Mouse (Mus musculus) layer of hippocampus, adult 2 months (tissue): ENCODE data around the gene Pou2f3. TPM values are rescaled to one million over a fixed set of nuclear protein-coding genes. Genes with fewer than 3 reads are reported as not detected.

Experiments used
- DNase-seq, 2 experiments: peaks; one replicate each; pipeline ENCODE4 v3.0.0; 2022; ENCODE audit warnings: low spot score in 2 of 2
- H3K27ac ChIP-seq: fragments of 200-600 bp; 2 replicates; pipeline ENCODE4 v1.8.1; 2022
- H3K4me3 ChIP-seq: fragments of 200-600 bp; 2 replicates; pipeline ENCODE4 v1.8.1; 2022; ENCODE audit warnings: mild to moderate bottlenecking
- CTCF ChIP-seq: fragments of 200-600 bp; conservative IDR thresholded peaks from 2 replicates; pipeline ENCODE4 v1.8.1; 2022; ENCODE audit warnings: antibody characterized with exemption, mild to moderate bottlenecking, moderate library complexity
- total RNA-seq, 2 experiments: library from RNA; stranded (reverse); gene quantifications; 2 replicates each; pipeline ENCODE4 v1.2.3; 2021

The Pou2f3 gene
- total RNA-seq, 2 experiments from 2014 or later = 0.22 to 0.33 TPM

GRCm38 (mm10) chr9:43226573-43227160, 16.5 kb upstream of the Pou2f3 start:
- Histone ChIP-seq H3K4me3 (no peak overlapping the region), H3K27ac (no peak overlapping the region)
- no peak for TF ChIP-seq CTCF
- DNase-seq = no peak

DNA sequence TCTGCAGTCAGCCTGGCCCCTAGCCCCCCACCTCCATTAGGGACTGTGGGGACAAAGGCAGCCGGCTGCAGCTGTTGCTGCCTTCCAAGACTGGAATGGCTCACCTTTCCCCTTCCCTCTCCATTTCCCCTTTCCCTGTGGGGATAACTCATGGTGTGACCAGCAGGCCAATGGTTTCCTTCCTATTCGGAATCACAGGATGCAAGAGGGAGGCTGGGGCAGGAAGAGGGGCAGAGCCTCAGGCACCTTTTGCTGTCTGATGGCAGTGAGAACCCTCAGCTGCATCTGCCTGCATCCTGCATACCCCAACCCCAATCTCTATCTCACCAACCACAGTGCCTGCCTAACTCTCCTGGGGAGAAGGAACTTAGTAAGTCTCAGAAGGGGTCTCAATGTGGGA, 15.3 kb upstream of the Pou2f3 start:
- DNase-seq = no peak
- TF ChIP-seq CTCF = no peak
- Histone ChIP-seq H3K4me3 (no peak overlapping the region), H3K27ac (no peak overlapping the region)

GRCm38 (mm10) chr9:43224771-43225355, 14.7 kb upstream of the Pou2f3 start:
- no peak for DNase-seq
- no peak for TF ChIP-seq CTCF
- Histone ChIP-seq H3K27ac (no peak overlapping the region), H3K4me3 (no peak overlapping the region)

- DNase-seq = no peak
- H3K4me3 ChIP-seq = no peak overlapping the region
- H3K27ac ChIP-seq = no peak overlapping the region
- no peak for TF ChIP-seq CTCF
These were observed 12.2 kb upstream of the Pou2f3 start for GRCm38 (mm10) chr9:43222429-43222715.

DNA sequence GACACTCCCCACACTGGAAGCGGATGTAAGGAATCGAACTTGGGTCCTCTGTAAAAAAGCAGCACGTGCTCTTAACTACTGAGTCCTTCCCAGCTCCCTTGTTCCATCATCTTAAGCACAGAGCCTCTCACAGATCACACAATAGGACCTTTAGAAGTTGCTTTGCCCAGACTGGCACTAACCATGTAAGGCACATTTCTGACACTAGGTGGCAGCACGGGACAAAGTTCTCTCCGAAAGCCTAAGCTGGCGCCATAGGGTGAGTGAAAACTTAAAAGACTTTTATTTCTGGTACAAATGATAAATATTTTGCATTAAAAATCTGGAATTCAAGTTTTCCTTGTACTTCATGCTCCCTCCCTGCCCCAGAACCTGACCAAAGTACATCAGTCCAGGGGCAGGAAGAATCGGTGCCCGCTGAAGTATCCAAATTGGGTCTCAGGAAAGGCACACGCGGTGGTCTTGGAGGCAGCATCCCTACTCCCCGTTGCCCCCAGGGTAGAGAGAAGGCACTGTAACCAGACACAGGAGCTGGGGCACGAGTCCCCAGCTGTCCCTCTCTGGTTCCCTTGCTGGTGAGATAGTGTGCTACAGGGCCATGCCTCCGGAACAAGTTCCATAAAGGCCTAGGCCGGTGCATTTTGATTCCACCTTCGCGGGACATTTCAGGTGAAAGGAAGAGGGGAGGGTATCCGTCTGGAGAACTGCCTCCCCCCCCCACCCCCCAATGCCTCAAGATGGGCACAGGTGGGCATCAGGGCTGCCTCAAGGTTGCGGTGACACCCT, 11.7 kb upstream of the Pou2f3 start:
- peak; percentile 90 for TF ChIP-seq CTCF
- Histone ChIP-seq H3K27ac (0 out of 2 replicates have a peak overlapping the region, but pooled peaks have one; percentile 16), H3K4me3 (no peak overlapping the region)
- peak; percentile 77 to 93 for DNase-seq

GRCm38 (mm10) chr9:43210771-43211450, 742 bp upstream of the Pou2f3 start:
- peak; percentile 31 to 58 for DNase-seq
- Histone ChIP-seq H3K27ac (peak overlapping the region; percentile 32; the same call in 1 of the 2 replicates), H3K4me3 (no peak overlapping the region)
- peak; percentile 96 for TF ChIP-seq CTCF

DNA sequence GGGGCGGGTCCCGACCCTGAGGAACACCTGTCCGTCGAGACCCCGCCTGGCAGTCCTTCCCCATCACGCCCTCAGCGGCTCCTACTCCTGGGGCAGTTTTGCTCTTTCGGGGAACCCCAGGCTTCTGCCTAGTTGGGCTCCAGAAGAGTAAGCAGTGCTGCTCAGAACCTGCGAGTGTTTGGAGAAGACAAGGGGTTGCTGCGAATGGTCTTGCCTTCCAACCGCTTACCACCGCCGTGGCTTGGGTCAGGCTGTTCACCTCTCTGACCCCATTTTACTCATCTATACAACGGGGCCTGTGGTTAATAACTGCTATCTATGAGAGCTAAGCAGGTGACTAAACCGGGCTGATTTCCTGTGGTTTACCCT, 4.2 kb downstream of the Pou2f3 start:
- Histone ChIP-seq H3K27ac (no peak overlapping the region), H3K4me3 (no peak overlapping the region; the same call in 1 of the 2 replicates)
- no peak for DNase-seq
- no peak for TF ChIP-seq CTCF

GRCm38 (mm10) chr9:43205343-43206021, 4.7 kb downstream of the Pou2f3 start:
- peak; percentile 43 for TF ChIP-seq CTCF
- H3K27ac ChIP-seq = no peak overlapping the region
- H3K4me3 ChIP-seq = no peak overlapping the region; the same call in 1 of the 2 replicates
- no peak for DNase-seq

GRCm38 (mm10) chr9:43200212-43200611, 10.0 kb downstream of the Pou2f3 start:
- no peak for TF ChIP-seq CTCF
- Histone ChIP-seq H3K4me3 (no peak overlapping the region), H3K27ac (no peak overlapping the region)
- DNase-seq = no peak

- DNase-seq = no peak
- Histone ChIP-seq H3K4me3 (no peak overlapping the region), H3K27ac (no peak overlapping the region)
- TF ChIP-seq CTCF = no peak
These were observed 16.2 kb downstream of the Pou2f3 start for GRCm38 (mm10) chr9:43194001-43194400.

- no peak for DNase-seq
- H3K27ac ChIP-seq = no peak overlapping the region
- no peak for TF ChIP-seq CTCF
- no peak overlapping the region for H3K4me3 ChIP-seq
These were observed 18.6 kb downstream of the Pou2f3 start for GRCm38 (mm10) chr9:43191561-43191960.

DNA sequence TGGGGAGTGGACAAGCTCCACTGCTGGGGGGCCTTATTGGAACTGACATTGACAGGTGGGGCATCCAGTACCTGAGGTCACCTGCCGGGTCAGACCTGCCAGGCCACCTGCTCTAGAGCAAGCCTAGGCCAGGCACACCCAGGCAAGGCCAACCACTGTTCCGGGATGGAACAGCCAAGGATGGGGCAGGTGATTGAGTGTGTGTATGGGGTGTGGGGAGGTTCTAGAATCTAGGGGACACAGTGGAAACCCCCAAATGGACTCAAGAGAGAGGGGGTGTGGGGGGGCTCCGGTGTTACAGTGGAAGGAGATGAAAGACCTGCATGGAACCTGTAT, 21.2 kb downstream of the Pou2f3 start:
- no peak overlapping the region for H3K4me3 ChIP-seq
- no peak for TF ChIP-seq CTCF
- no peak overlapping the region for H3K27ac ChIP-seq
- DNase-seq = no peak
